Comparison of ENCODE assay signal across 16 mouse cellular contexts in genomic region chr11:91357029-91357428, GRCm38 (mm10).
DNase-seq lines count a peak whose midpoint lies in the region; ATAC-seq and TF ChIP-seq lines count a peak whose summit lies in the region.
"Had no signal": no experiment of that assay in that cellular context is flagged by ENCODE, and none has a peak within 500 bp of the region (broad histone marks: within the 10 kb centered on the region; RNA-seq: fewer than 3 reads in every experiment).

No protein-coding gene starts in this region.

- no peak overlapping the region for H3K27ac ChIP-seq in kidney, embryonic 14.5 days (ENCODE audit: low read depth, low read length)
- H3K27ac ChIP-seq in midbrain, embryonic 11.5 days (ENCODE audit: low read depth, low read length), result 0 out of 2 replicates have a peak overlapping the region, but pooled peaks have one; percentile 14
- no peak overlapping the region for H3K27ac ChIP-seq in midbrain, postnatal 0 days (ENCODE audit: low read depth, low read length)
- H3K27ac ChIP-seq in heart, embryonic 11.5 days (ENCODE audit: low read depth, low read length), result no peak overlapping the region
- H3K27ac ChIP-seq: liver, embryonic 12.5 days had no signal

- no peak for DNase-seq in kidney, adult 9 months
- peak; percentile 81 for DNase-seq in midbrain, embryonic 11.5 days (ENCODE audit: low spot score, missing footprints)
- DNase-seq in midbrain, postnatal 0 days (ENCODE audit: low spot score), result no peak
- DNase-seq in embryo, embryonic 9.5 days (ENCODE audit: extremely low spot score), result peak; percentile 27
- DNase-seq in cerebellum, adult 18-20 months, result no peak
- DNase-seq: adrenal gland, adult 8-10 months; cerebellum, adult 8-10 months; gastrocnemius, postnatal 10 days; heart, postnatal 10 days; layer of hippocampus, postnatal 36 days; left cerebral cortex, postnatal 4 days; thymus, postnatal 36 days had no signal

- no peaks in the 10 kb centered on the region for H3K36me3 ChIP-seq in kidney, embryonic 14.5 days (ENCODE audit: control insufficient read depth, insufficient read depth, low read length)
- no peaks in the 10 kb centered on the region for H3K36me3 ChIP-seq in midbrain, embryonic 11.5 days (ENCODE audit: control insufficient read depth, insufficient read depth, low read length)
- H3K36me3 ChIP-seq in midbrain, postnatal 0 days (ENCODE audit: insufficient read depth, low read length), result no peaks in the 10 kb centered on the region
- no peaks in the 10 kb centered on the region for H3K36me3 ChIP-seq in heart, embryonic 11.5 days (ENCODE audit: control insufficient read depth, insufficient read depth, low read length)
- H3K36me3 ChIP-seq: liver, embryonic 12.5 days had no signal

- ATAC-seq in kidney, embryonic 14.5 days (ENCODE audit: low FRiP score, low TSS enrichment), result 0 out of 2 replicates have a peak, but pooled peaks have one; percentile 68
- ATAC-seq in midbrain, embryonic 11.5 days (ENCODE audit: low FRiP score), result peak; percentile 55; the same call in 1 of the 2 replicates
- no peak for ATAC-seq in midbrain, postnatal 0 days (ENCODE audit: low FRiP score)
- no peak for ATAC-seq in heart, embryonic 11.5 days (replicated peaks; ENCODE audit: insufficient number of reproducible peaks, low FRiP score, low TSS enrichment)
- ATAC-seq: inflammation-experienced regulatory T-cells, adult 6 months; liver, embryonic 12.5 days had no signal

- no peaks in the 10 kb centered on the region for H3K4me1 ChIP-seq in kidney, embryonic 14.5 days (ENCODE audit: control insufficient read depth, insufficient read depth, low read length)
- H3K4me1 ChIP-seq in midbrain, embryonic 11.5 days (ENCODE audit: control insufficient read depth, insufficient read depth, low read length), result peaks cover 6% of the 10 kb centered on the region; the same call in 1 of the 2 replicates
- H3K4me1 ChIP-seq in midbrain, postnatal 0 days (ENCODE audit: insufficient read depth, low read length), result no peaks in the 10 kb centered on the region
- H3K4me1 ChIP-seq in heart, embryonic 11.5 days (ENCODE audit: control insufficient read depth, insufficient read depth, low read length), result no peaks in the 10 kb centered on the region
- H3K4me1 ChIP-seq: liver, embryonic 12.5 days had no signal

- no peak overlapping the region for H3K9ac ChIP-seq in kidney, embryonic 14.5 days (ENCODE audit: low read depth, low read length)
- H3K9ac ChIP-seq in midbrain, embryonic 11.5 days (ENCODE audit: low read length), result no peak overlapping the region
- no peak overlapping the region for H3K9ac ChIP-seq in midbrain, postnatal 0 days (replicated peaks; ENCODE audit: low read length, poor library complexity, severe bottlenecking)
- no peak overlapping the region for H3K9ac ChIP-seq in heart, embryonic 11.5 days (ENCODE audit: low read depth, low read length)
- H3K9ac ChIP-seq: liver, embryonic 12.5 days had no signal

- WGBS in kidney, embryonic 14.5 days, result 25% methylated on average over 4 of the region's 4 CpGs
- 12% methylated on average over 4 of the region's 4 CpGs for WGBS in midbrain, embryonic 11.5 days
- 19% methylated on average over 4 of the region's 4 CpGs for WGBS in midbrain, postnatal 0 days
- WGBS in heart, embryonic 11.5 days (ENCODE audit: insufficient replicate concordance), result 19% methylated on average over 4 of the region's 4 CpGs

- H3K4me3 ChIP-seq in kidney, embryonic 14.5 days (ENCODE audit: low read length), result no peak overlapping the region
- H3K4me3 ChIP-seq in midbrain, embryonic 11.5 days (ENCODE audit: low read depth, low read length), result no peak overlapping the region
- H3K4me3 ChIP-seq in midbrain, postnatal 0 days (ENCODE audit: low read depth, low read length), result no peak overlapping the region
- H3K4me3 ChIP-seq in heart, embryonic 11.5 days (ENCODE audit: low read depth, low read length), result no peak overlapping the region
- H3K4me3 ChIP-seq: liver, embryonic 12.5 days had no signal

- no peaks in the 10 kb centered on the region for H3K27me3 ChIP-seq in kidney, embryonic 14.5 days (ENCODE audit: control insufficient read depth, insufficient read depth, low read length)
- H3K27me3 ChIP-seq in midbrain, embryonic 11.5 days (ENCODE audit: control insufficient read depth, insufficient read depth, low read length), result no peaks in the 10 kb centered on the region
- no peaks in the 10 kb centered on the region for H3K27me3 ChIP-seq in midbrain, postnatal 0 days (ENCODE audit: insufficient read depth, low read length)
- H3K27me3 ChIP-seq in heart, embryonic 11.5 days (ENCODE audit: control insufficient read depth, insufficient read depth, low read length), result no peaks in the 10 kb centered on the region
- H3K27me3 ChIP-seq: liver, embryonic 12.5 days had no signal

- TF ChIP-seq CTCF in midbrain, postnatal 0 days (IDR thresholded peaks at IDR 0.05), result no peak

- H3K9me3 ChIP-seq in kidney, embryonic 14.5 days (ENCODE audit: control insufficient read depth, low read length), result no peaks in the 10 kb centered on the region
- no peaks in the 10 kb centered on the region for H3K9me3 ChIP-seq in midbrain, embryonic 11.5 days (ENCODE audit: control insufficient read depth, low read length)
- no peaks in the 10 kb centered on the region for H3K9me3 ChIP-seq in midbrain, postnatal 0 days (ENCODE audit: low read length)
- H3K9me3 ChIP-seq in heart, embryonic 11.5 days (replicated peaks; ENCODE audit: control insufficient read depth, low read length), result no peaks in the 10 kb centered on the region
- H3K9me3 ChIP-seq: liver, embryonic 12.5 days had no signal

- H3K4me2 ChIP-seq in kidney, embryonic 14.5 days (replicated peaks; ENCODE audit: low read depth, low read length), result no peak overlapping the region
- no peak overlapping the region for H3K4me2 ChIP-seq in midbrain, embryonic 11.5 days
- H3K4me2 ChIP-seq in midbrain, postnatal 0 days (ENCODE audit: low read depth, low read length, poor library complexity, severe bottlenecking), result no peak overlapping the region
- no peak overlapping the region for H3K4me2 ChIP-seq in heart, embryonic 11.5 days
- H3K4me2 ChIP-seq: liver, embryonic 12.5 days had no signal

Comparison
In these comparisons a context has a peak if more than half of its experiments do, and no peak if none do; other contexts are left out.
1. ATAC-seq: peak in kidney, embryonic 14.5 days (single experiment) and midbrain, embryonic 11.5 days (single experiment); none in midbrain, postnatal 0 days (single experiment) and heart, embryonic 11.5 days (single experiment).
2. DNase-seq: peak in midbrain, embryonic 11.5 days (single experiment) and embryo, embryonic 9.5 days (single experiment); none in kidney, adult 9 months (single experiment), midbrain, postnatal 0 days (single experiment) and cerebellum, adult 18-20 months (0 of 2).